Mouse (Mus musculus) megakaryocyte, adult 5-6 weeks (primary cell): Measurements from ENCODE around the gene Fn1. TPM values are rescaled to one million over a fixed set of nuclear protein-coding genes. Genes with fewer than 3 reads are reported as not detected.

Experiments used
- ATAC-seq: 2 replicates; pipeline ENCODE4 v1.8.0; 2016; ENCODE audit warnings: mild to moderate bottlenecking, inconsistent platforms; ENCODE audit not compliant: poor library complexity, severe bottlenecking
- total RNA-seq, 2 experiments: library from RNA; stranded (forward) in 1 of 2; stranded (reverse) in 1 of 2; fragments of 153-499, 151-499 nt in 1 of 2; fragments of 221-1000, 200-1000 nt in 1 of 2; gene quantifications; 2 replicates each; pipeline versions ENCODE4 v1.2.3 to v1.2.4; 2015 to 2017

The Fn1 gene
- total RNA-seq (2015) (1,871 and 1,924 TPM in 2 replicates), total RNA-seq (2017) (1,132 and 1,387 TPM in 2 replicates)

- ATAC-seq: peak; percentile 85
Measured at GRCm38 (mm10) chr1:71652551-71653399, at the start of gene Fn1. TSS of gene Fn1 (minus strand) at chr1:71653200.

- no peak for ATAC-seq
Measured at GRCm38 (mm10) chr1:71696093-71696492, 43.1 kb upstream of the Fn1 start.

GRCm38 (mm10) chr1:71691472-71692277 is 38.7 kb upstream of the Fn1 start:
- ATAC-seq: no peak

- ATAC-seq: no peak
Measured at GRCm38 (mm10) chr1:71688926-71689303, 35.9 kb upstream of the Fn1 start.

GRCm38 (mm10) chr1:71688272-71688925 is 35.4 kb upstream of the Fn1 start:
- no peak for ATAC-seq

- no peak for ATAC-seq
Measured at GRCm38 (mm10) chr1:71686791-71687190, 33.8 kb upstream of the Fn1 start.

- ATAC-seq: no peak
Measured at GRCm38 (mm10) chr1:71683736-71684135, 30.7 kb upstream of the Fn1 start.

GRCm38 (mm10) chr1:71682194-71682715 is 29.3 kb upstream of the Fn1 start:
- no peak for ATAC-seq

GRCm38 (mm10) chr1:71681306-71681705 is 28.3 kb upstream of the Fn1 start:
- ATAC-seq: no peak

- no peak for ATAC-seq
Measured at GRCm38 (mm10) chr1:71680046-71680672, 27.2 kb upstream of the Fn1 start.

GRCm38 (mm10) chr1:71675420-71675819 is 22.4 kb upstream of the Fn1 start:
- ATAC-seq: peak; percentile 92

GRCm38 (mm10) chr1:71674274-71674673 is 21.3 kb upstream of the Fn1 start:
- ATAC-seq: no peak

GRCm38 (mm10) chr1:71673398-71673910 is 20.5 kb upstream of the Fn1 start:
- ATAC-seq: no peak

- no peak for ATAC-seq
Measured at GRCm38 (mm10) chr1:71672346-71672745, 19.3 kb upstream of the Fn1 start.

GRCm38 (mm10) chr1:71663242-71663641 is 10.2 kb upstream of the Fn1 start:
- ATAC-seq: no peak

- no peak for ATAC-seq
Measured at GRCm38 (mm10) chr1:71658632-71659031, 5.6 kb upstream of the Fn1 start.

GRCm38 (mm10) chr1:71656309-71656708 is 3.3 kb upstream of the Fn1 start:
- ATAC-seq: no peak

- no peak for ATAC-seq
Measured at GRCm38 (mm10) chr1:71654221-71654620, 1.2 kb upstream of the Fn1 start.

- peak; percentile 32 for ATAC-seq
Measured at GRCm38 (mm10) chr1:71653400-71654159, 580 bp upstream of the Fn1 start.

GRCm38 (mm10) chr1:71651828-71652227 is 1.2 kb downstream of the Fn1 start:
- ATAC-seq: no peak
